Mouse (Mus musculus): ENCODE measurements around the gene Limch1.

The Limch1 gene

DNA sequence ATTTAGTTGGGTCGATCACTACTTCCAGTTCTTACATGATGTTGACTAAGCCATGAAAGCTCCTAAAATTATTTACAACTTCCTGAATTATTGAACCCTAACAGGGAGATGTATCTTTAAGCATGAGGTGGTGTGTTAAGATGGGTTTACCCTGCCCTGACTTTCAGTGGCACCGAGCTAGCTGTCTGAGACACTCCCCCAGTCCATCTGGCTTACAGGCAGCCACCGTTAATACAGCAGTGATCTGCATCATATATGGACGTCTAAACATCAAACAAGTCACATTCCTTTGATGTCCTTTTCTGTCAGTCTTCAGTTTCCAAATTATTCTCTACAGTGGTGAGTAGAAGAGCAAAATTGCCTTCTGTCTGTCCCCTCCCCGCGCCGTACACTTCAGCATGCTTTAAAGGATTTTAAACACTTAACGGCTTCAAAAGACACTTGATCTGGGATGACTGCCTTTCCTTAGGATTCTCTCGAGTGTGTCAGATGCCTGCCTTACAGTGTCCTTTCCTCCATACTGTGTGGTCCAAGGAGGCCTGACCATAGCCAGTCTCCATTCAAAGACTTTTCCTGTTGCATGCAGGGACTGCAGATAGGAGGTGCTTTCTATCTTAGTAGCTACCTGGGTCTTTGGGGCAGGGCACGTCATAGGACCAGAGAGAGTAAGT is 187.6 kb downstream of the Limch1 start:
- DNase-seq (ENCODE audit: low spot score), result no peak

DNA sequence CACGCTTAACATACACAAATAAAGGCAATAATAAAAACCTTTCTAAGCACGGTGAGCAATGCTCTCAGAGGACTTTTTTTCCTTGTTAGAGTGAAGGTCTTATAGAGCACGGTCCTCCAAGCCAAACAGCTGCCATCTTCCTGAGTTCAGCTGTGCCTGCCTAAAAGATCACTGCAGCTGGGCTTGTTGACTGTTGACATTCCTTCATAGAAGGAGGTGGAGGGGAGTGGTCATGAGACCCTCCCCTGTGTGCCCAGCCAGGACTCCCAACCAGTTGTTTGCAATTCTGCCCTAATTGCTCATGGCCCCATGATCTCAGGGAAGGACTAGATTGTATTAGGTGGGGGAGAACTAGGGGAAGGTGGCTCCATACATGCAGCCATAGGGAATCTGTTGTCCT is 189.0 kb downstream of the Limch1 start:
- no peak for DNase-seq (ENCODE audit: low spot score)

DNA sequence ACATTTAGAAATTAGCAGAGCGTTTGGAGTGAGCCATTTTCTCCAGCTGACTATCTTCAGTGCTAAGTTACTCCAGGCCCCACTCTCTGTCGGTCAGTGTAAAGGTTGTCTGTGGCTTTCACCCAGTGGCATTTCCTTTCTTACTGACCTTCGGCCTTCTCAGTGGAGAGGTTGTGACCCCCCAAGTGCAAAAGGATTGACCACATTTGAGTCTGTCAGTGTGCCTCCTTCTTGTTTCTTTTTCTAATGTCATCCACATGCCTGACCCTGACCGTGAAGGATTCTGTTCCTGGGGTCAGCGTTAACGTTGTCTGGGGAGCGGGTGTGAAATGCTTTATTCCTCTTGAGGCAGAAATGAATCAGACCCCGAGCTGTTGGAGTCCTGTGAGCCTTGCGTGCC is 191.7 kb downstream of the Limch1 start:
- no peak for DNase-seq (ENCODE audit: low spot score)

DNA sequence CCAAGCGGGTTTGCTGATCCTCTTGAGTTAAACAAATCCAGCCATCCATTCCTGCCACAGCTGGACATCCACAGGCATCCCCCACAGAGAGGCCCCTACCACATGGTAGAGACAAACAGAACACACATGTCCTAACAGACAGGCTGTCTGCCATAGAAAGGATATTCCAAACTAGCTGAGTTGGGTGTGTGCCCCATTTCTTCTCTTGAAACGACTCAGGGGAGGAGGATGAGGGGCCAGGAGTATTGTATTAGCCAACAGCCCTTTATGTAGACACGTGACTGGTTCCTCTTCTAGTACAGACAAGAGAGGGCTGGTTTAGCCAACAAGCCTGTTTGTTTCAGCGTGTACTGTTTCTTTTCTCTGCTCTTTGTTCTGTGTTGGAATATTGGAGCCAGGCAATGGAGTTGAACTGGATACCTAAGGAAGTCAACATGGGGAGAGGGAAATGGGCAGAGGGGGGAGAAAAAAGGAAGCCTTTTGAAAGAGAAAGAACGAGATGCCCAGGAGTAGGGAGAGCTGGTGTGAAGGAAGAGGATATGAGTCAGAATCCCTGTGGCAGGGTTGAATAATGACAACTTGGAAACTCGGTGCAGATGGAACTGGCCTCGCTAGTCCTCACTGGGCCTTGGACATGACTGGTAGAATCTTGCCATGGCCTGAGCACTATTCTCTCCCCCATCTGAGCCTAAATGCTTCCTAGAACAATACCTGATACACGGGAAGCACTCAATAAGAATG is 196.3 kb downstream of the Limch1 start:
- DNase-seq (ENCODE audit: low spot score), result no peak

DNA sequence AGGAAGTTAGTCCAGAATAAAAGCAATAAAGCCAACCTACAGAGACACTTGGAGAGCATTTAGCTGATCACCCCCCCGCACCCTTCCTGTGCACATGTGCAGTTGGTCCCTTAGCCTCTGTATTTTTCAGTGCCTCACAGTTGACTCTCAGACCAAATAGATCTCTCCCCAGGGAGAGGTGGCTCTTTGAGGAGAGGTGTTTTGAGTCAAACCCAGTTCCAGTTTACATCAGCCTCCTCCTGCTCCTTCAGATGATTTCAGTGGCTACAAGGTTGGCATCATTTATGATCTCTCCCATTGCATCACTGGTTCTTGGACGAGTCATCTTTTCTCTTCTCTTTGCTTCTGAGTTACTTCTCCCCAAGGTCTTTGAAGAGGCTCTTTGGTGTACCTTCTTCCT is 197.3 kb downstream of the Limch1 start:
- DNase-seq (ENCODE audit: low spot score), result no peak

DNA sequence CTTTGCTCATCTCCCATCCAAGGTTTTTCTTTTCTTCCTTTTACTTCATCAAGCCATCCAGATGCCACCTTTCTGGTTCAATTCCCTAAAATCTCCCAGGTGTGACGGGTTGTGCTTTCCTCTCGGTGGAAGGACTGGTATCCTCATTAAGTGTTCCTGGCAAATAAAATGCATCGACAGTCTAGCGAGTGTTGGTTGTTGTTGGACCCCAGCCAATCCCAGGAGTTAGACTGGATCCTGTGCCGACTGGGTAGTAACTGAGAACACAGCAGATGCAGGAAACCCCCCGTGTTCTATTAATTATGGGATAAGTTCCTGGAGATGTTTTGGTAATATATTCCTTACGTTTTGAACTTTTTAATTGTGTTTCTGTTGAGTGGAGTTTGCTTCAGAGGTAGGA is 197.9 kb downstream of the Limch1 start:
- DNase-seq (ENCODE audit: low spot score), result no peak

DNA sequence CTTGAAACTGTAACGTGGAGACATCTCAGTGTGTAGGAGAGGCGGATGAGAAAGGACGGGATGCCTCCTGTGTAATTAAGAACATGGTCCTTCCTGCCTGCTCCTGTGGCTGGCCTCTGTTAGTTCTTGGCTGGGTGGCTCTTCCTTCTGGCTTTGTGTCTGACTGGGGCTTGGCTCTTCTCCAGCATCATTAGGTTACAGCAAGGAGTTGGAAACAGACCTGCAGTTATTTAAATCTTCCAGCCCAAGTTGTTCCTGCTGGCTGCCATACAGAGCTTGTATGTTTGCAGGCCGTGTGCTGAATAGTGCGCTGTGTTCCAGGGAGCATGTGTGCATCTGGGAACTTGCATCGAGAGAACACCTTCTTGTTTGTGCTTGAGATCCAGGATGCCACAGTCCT is 202.3 kb downstream of the Limch1 start:
- no peak for DNase-seq (ENCODE audit: low spot score)

DNA sequence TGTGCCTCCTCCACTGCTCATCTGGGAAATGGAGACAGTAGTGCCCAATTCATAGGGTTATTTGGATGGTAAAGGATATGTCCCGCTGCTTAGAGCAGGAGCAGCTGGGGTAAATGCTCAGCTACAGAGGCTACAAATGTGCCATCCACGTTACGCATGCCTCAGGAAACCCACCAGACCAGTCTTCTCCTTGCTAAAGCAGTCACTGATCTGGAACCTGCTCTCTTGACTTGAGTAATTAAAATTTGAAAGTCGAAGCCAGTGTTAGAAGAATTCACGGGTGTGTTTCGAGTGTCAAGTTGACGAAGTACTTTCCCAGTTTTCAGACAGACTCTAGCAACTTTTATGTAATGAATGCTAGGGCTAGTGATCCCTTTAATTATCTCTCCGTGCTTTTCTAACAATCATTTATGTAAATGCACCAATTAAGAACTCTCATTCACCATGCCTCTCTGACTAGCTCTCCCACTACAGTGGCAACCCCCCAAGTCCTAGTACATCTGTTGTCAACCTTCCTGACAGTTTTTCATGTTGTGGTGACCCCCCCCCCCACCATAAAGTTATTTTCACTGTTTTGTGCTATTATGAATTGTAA is 203.6 kb downstream of the Limch1 start:
- DNase-seq (ENCODE audit: low spot score), result no peak

DNA sequence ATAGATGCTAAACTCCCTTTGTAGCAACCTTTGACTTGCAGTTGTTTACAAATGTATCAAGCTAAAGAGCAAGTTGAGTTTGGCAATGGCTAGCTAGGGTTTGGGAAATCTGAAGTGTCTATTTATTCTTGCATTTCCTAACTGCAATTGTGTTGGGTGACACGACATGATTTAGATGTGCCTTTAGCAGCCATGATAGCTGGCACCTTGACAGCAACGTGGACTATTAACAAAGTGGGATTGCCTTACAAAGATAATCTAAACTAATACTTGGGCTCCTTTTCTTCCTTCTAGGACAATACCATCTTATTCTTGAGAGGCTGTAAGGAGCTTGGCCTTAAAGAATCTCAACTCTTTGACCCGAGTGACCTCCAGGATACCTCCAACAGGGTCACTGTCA is 207.7 kb downstream of the Limch1 start:
- DNase-seq (ENCODE audit: low spot score), result no peak

DNA sequence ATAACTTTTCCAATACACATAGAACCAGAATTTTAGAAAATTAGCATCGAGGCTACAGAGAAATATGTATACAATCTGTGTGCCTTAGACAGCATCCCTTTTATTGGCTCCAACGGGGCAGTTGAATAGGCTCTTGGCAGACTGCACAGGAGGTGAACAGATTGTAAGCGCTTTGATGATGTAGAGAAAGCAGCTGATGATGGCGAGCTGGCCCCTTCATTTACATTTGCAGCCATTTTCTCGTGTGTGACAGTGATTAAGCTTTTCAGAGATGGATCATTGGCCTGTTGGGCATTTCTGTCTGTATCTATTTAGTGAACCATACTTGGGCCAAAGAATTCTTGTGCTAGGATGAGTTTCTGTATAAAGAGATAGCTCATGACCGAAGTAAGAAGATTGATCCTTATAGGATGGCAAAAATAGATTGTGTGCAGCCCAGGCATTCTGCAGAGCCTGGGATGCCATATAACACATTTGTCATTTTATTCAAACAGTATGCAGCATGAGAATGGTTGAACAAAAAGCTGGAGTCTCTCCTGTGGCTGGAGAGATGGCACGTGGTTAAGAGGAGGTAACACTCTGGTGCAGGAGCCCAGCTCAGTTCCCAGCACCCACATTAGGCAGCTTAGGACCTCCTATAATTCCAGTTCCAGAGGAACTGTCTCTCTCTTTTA is 208.5 kb downstream of the Limch1 start:
- no peak for DNase-seq (ENCODE audit: low spot score)

DNA sequence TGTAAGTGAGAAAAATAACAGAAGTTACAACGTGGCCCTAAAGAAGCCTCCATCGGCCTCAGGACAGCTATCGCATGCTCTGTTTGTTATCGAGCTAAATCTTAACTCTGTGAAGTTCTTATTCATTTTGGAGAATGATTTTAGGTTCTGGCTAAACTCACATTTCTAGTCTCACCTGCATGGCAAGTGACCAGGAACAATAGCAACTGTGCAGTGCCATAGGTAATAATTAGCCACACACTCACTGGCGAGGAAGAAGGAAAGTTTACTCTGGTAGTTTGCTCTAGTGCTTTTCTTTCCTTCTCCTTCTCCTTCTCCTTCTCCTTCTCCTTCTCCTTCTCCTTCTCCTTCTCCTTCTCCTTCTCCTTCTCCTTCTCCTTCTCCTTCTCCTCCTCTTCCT is 209.6 kb downstream of the Limch1 start:
- DNase-seq (ENCODE audit: low spot score), result no peak

DNA sequence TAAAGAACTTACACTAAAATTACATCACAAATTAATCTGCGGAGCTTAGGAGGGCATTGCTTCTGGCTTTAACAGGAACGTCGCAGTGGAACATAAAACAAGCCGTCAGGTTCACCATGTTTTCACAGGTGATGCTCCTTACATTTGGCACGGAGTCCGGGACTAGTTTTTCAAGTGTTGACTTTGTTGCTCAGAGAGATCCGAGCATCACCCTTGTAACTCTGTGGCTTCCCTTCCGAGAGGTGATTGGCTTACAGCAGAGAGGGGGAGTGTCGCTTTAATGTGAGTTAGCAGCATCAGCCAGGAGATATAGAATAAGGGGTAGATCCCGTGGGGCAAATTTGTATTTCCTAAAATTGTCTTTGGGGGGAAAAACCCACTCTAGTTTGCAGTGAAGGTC is 212.0 kb downstream of the Limch1 start:
- no peak for DNase-seq (ENCODE audit: low spot score)

DNA sequence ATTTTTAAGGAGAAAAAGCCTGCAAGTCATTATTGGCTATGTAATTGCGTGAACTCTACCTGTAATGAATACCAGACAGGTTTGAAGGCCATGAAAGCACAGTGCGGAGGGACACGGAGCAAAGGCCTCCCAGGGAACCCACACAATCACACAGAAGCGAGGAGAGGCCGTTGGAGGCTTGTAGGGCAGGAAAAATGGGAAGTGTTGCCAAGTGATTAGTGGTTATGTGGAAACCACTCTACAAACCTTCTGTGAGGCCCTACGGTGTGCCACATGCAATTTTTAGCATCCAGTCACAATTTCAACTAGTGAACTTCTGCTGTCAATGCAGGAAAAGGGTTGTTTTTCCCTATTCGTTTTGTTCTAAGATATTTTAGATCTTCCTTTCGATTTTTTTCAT is 212.5 kb downstream of the Limch1 start:
- DNase-seq (ENCODE audit: low spot score), result no peak

DNA sequence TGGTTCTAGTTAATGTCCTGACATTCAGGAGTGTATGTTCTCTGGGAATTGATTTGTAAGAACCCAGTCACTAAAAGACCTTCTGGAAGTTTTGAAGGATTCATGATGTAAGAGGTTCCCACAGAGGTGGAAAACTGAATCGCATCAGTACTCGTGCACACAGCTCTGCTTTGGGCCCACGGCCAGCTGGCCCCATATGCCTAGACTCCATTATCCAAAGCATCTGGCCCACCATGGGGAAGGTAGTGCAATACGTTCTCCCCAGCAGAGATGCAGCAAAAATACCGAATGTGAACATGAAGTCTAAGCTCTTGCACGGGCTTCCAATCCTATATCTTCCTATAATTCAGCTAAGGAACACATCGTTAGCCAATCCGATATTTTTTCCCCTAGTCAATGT is 214.3 kb downstream of the Limch1 start:
- DNase-seq (ENCODE audit: low spot score), result no peak

DNA sequence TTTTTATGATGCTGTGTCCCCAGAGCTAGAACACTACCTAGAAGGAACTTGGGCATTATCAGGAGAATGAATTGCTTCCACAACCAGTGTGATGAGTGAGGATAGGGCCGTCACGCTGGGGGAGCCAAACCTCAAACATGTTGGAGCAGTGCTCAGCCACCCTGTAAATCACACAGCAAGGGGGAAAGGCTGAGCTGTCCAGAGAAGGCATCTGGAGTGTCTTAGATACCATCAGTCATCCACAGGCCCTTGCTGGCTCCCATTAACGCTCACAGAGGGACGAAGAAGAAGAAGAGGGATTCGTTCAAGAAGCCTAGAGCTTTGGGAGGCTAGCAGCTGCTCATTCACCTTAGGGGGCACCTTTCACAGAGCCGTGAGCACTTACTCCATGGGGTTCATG is 219.8 kb downstream of the Limch1 start:
- DNase-seq (ENCODE audit: low spot score), result no peak

DNA sequence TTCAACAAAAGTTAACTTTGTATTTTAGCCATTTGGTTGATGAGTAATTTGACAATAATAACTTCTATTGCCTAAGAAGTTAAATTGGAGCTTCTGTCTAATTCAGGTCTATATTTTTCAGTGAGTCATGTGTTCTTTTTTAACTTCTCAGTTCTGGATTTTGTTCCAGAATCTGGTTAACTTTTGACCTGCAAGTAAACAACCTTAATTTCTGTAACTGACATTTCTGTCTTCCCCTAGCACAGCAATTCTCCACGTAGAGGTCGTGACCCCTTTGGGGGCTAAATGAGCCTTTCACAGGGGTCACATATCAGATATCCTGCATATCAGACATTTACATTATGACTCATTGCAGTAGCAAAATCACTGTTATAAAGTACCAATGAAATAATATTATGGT is 221.5 kb downstream of the Limch1 start:
- DNase-seq (ENCODE audit: low spot score), result no peak

DNA sequence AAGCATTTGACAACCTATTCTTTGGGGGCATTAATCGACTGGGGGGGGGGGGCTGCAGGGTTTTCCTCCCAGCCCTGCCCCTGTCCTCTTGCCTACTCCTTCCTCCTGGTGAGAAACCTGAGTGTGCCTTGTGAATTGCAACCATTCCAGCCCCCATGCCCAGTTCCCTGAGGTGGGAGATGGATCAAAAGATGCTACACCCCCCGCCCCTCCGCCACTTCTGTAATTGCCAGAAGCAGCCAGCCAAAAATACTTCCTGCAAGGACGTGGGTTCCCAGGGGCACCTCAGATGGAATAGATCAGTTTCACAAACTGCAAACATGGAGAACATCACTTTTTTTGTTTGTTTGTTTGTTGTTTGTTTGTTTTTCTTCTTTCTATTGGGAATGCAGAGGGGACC is 222.0 kb downstream of the Limch1 start:
- no peak for DNase-seq (ENCODE audit: low spot score)

DNA sequence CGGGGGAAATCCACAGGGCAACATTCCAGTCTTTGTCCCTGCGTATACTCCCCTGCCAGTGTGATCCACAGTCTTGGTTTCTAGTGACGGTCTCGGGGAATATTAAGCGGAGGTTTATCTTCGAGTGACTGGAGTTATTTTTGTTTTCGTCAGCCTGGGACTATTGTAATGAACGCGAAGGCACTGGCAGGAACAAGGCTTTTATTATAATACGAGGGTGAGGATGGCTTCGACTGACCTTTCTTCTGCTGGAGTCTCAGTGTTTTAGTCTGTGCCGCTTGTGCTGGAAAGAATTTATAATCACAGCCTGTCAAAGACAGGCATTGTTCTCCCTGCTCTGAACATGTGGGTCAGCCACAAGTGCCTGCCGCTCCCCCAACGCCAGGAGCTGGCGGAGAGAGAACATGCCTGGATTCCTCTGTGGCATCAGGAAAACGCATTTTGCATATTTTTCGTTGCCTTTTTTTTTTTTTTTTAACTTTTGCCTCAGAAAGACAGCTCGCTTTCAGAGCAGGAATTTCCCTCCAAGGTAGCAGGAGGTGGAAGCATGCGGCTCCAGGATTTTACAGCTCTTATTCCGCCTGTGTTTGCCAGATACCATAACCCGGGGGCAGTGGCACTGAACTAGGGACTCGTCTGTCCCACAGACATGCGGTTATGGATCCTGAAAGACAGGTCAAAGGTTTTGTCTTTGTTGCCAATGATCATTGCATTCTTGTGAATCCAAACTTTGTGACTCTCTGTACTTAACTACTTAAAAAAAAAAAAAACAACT is 222.6 kb downstream of the Limch1 start:
- no peak for DNase-seq (ENCODE audit: low spot score)

DNA sequence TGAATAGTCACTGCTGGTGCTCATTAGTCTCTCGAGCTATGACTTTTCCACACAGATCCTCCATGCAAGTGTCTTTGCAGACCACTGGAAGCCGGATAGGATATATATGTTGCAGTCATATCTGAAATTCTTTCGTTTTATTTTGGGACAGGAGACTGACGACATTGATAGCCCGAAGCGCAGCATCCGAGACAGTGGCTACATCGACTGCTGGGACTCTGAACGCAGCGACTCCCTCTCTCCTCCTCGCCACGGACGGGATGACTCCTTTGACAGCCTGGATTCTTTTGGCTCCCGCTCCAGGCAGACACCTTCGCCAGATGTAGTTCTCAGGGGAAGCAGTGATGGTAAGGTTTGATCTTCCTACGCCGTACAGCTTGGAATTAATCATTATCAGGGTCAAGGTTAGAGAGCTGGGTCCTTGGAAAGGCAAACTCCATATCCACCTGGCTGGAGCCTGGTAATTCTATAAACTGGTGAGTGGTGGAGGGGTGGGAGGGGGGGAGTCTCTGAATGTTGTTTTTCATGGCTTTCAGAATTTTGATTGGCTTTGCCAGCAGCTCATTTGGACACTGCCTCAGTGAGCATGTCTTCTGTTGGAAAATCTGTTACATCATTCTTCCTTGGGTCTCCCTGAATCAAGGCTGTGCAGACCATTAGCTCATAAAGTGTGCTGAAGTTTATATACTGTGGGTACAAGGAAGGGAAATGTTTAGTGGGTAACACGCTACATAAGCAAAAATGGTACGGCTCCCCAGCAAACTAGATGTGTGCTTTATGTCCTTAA is 223.5 kb downstream of the Limch1 start:
- no peak for DNase-seq (ENCODE audit: low spot score)

DNA sequence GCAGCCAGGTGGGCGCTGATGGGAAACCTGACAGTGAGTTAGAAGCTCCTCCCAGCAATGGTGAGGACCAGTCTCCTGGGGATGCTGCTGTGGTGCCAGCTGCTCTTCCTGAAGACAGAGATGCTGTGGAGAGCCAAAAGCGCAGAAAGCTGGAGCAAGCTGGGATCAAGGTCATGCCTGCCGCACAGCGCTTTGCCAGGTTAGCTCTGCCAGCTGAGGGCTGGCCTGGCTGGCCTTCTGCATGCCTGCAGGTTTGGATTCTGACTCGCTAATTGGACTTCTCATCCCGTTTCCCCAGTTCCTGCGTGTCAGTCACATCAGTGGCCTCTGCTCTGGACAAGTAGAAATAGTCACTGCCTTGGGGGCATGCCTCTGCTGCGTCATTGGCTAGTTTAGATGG is 230.0 kb downstream of the Limch1 start:
- no peak for DNase-seq (ENCODE audit: low spot score)
